Comparison of ENCODE assay signal across 12 mouse cellular contexts in genomic region chr2:7529637-7530036, GRCm38 (mm10). TPM values are rescaled to one million over a fixed set of nuclear protein-coding genes. Genes with fewer than 3 reads are reported as not detected.
A peak's percentile ranks its signal among the peaks of the same experiment; 100 is the strongest.
DNase-seq lines count a peak whose midpoint lies in the region; ATAC-seq and TF ChIP-seq lines count a peak whose summit lies in the region.
"Had no signal": no experiment of that assay in that cellular context is flagged by ENCODE, and none has a peak within 500 bp of the region (broad histone marks: within the 10 kb centered on the region; RNA-seq: fewer than 3 reads in every experiment).

No protein-coding gene starts in this region.

- ATAC-seq in forebrain, embryonic 13.5 days = peak; percentile 41; the same call in 1 of the 2 replicates
- no peak for ATAC-seq in forebrain, embryonic 11.5 days (replicated peaks; ENCODE audit: low FRiP score)
- ATAC-seq in lung, embryonic 15.5 days (ENCODE audit: borderline replicate concordance, extremely low read depth, low FRiP score, low TSS enrichment) = peak; percentile 34; the same call in 1 of the 2 replicates

- no peak for TF ChIP-seq POLR2A in lung, adult 2 months (IDR thresholded peaks at IDR 0.05; ENCODE audit: borderline replicate concordance, extremely low read depth, low read depth, low read length)

- intact Hi-C loops in heart, postnatal 14 days (cut with DNase I) = no loop called here

- 45% methylated on average over 5 of the region's 5 CpGs for WGBS in forebrain, embryonic 13.5 days
- WGBS in forebrain, embryonic 11.5 days = 57% methylated on average over 5 of the region's 5 CpGs
- WGBS in lung, embryonic 15.5 days = 36% methylated on average over 5 of the region's 5 CpGs
- 37% methylated on average over 5 of the region's 5 CpGs for WGBS in lung, adult 2 months

- no peak overlapping the region for H3K9ac ChIP-seq in forebrain, embryonic 13.5 days
- no peak overlapping the region for H3K9ac ChIP-seq in forebrain, embryonic 11.5 days (ENCODE audit: low read length)
- no peak overlapping the region for H3K9ac ChIP-seq in lung, embryonic 15.5 days

- TF ChIP-seq CTCF in lung, adult 2 months (IDR thresholded peaks at IDR 0.05; ENCODE audit: insufficient read depth, low read length) = no peak

- no peak overlapping the region for H3K4me3 ChIP-seq in forebrain, embryonic 13.5 days
- no peak overlapping the region for H3K4me3 ChIP-seq in forebrain, embryonic 11.5 days (ENCODE audit: low read depth, low read length)
- H3K4me3 ChIP-seq in lung, embryonic 15.5 days = no peak overlapping the region
- H3K4me3 ChIP-seq in lung, adult 2 months (replicated peaks; ENCODE audit: extremely low read depth, low read depth, low read length) = no peak overlapping the region

- H3K27me3 ChIP-seq in forebrain, embryonic 13.5 days = no peaks in the 10 kb centered on the region
- no peaks in the 10 kb centered on the region for H3K27me3 ChIP-seq in forebrain, embryonic 11.5 days (ENCODE audit: control insufficient read depth, insufficient read depth, low read length)
- H3K27me3 ChIP-seq in lung, embryonic 15.5 days = no peaks in the 10 kb centered on the region

- no peak overlapping the region for H3K4me2 ChIP-seq in forebrain, embryonic 13.5 days
- no peak overlapping the region for H3K4me2 ChIP-seq in forebrain, embryonic 11.5 days (ENCODE audit: low read depth, low read length, severe bottlenecking)
- H3K4me2 ChIP-seq in lung, embryonic 15.5 days = no peak overlapping the region

- peak overlapping the region; percentile 40; the same call in 1 of the 2 replicates for H3K27ac ChIP-seq in forebrain, embryonic 13.5 days
- no peak overlapping the region for H3K27ac ChIP-seq in forebrain, embryonic 11.5 days (ENCODE audit: low read depth, low read length)
- H3K27ac ChIP-seq in lung, embryonic 15.5 days = no peak overlapping the region
- H3K27ac ChIP-seq: macrophage had no signal

- H3K9me3 ChIP-seq in forebrain, embryonic 13.5 days (replicated peaks) = no peaks in the 10 kb centered on the region
- H3K9me3 ChIP-seq in forebrain, embryonic 11.5 days (ENCODE audit: control insufficient read depth, low read length) = no peaks in the 10 kb centered on the region
- H3K9me3 ChIP-seq in lung, embryonic 15.5 days = no peaks in the 10 kb centered on the region

- no peaks in the 10 kb centered on the region for H3K36me3 ChIP-seq in forebrain, embryonic 13.5 days (ENCODE audit: poor library complexity, severe bottlenecking)
- no peaks in the 10 kb centered on the region for H3K36me3 ChIP-seq in forebrain, embryonic 11.5 days (ENCODE audit: control insufficient read depth, insufficient read depth, low read length)
- H3K36me3 ChIP-seq in lung, embryonic 15.5 days = no peaks in the 10 kb centered on the region

- DNase-seq in forebrain, embryonic 11.5 days (ENCODE audit: low spot score) = no peak
- no peak for DNase-seq in lung, adult 2 months
- DNase-seq in layer of hippocampus, adult 9-11 months = peak; percentile 48
- DNase-seq in right cerebral cortex, postnatal 10 days (ENCODE audit: low spot score in 2 of 2) = peak; percentile 36 to 66
- DNase-seq in heart, postnatal 14 days = no peak
- no peak for DNase-seq in ovary, adult 18-20 months (ENCODE audit: low spot score)
- DNase-seq: B cell, adult 2 months; gastrocnemius, postnatal 14 days; thymus, adult 18-20 months had no signal

- H3K4me1 ChIP-seq in forebrain, embryonic 13.5 days = peaks cover 28% of the 10 kb centered on the region
- H3K4me1 ChIP-seq in forebrain, embryonic 11.5 days (replicated peaks; ENCODE audit: control insufficient read depth, insufficient read depth, low read length) = peaks cover 9% of the 10 kb centered on the region; the same call in 1 of the 2 replicates
- H3K4me1 ChIP-seq in lung, embryonic 15.5 days = no peaks in the 10 kb centered on the region; the same call in 1 of the 2 replicates
- no peaks in the 10 kb centered on the region for H3K4me1 ChIP-seq in lung, adult 2 months (ENCODE audit: control insufficient read depth, insufficient read depth, low read length)

RNA-seq across cellular contexts. Expression of gene Celf2, which starts 20.3 kb away (rescaled TPM):
- 226 and 231 TPM in 2 replicates for polyA plus RNA-seq in forebrain, embryonic 13.5 days (2015; fragmentation: Nextera tagmentation; extraction: Ambion mirVana)
- 116 and 124 TPM in 2 replicates for polyA plus RNA-seq in forebrain, embryonic 11.5 days (2014; fragmentation: Nextera tagmentation; extraction: Ambion mirVana)
- 92.9 and 97.4 TPM in 2 replicates for polyA plus RNA-seq in lung, embryonic 15.5 days (2015; fragmentation: Nextera tagmentation; extraction: Ambion mirVana)
- 39.3 and 43.4 TPM in 2 replicates for polyA plus RNA-seq in lung, adult 2 months (2012; rRNA removed)
- total RNA-seq in heart, postnatal 14 days (2021) = 10 to 100 TPM; 65.4 to 69.9 TPM

Comparison
In these comparisons a context has a peak if more than half of its experiments do, and no peak if none do; other contexts are left out.
1. DNase-seq: peak in layer of hippocampus, adult 9-11 months (single experiment) and right cerebral cortex, postnatal 10 days (2 of 2); none in forebrain, embryonic 11.5 days (single experiment), lung, adult 2 months (single experiment), heart, postnatal 14 days (0 of 2) and ovary, adult 18-20 months (single experiment).